Mouse (Mus musculus) large intestine, adult 2 months (tissue): ENCODE data around the gene Efcab6. TPM values are rescaled to one million over a fixed set of nuclear protein-coding genes. Genes with fewer than 3 reads are reported as not detected.
"Not testable (repeated sequence)": the region's sequence is repeated elsewhere in the genome, so short reads cannot be mapped to it uniquely, and the experiment has no call there.

Experiments used
- DNase-seq: peaks from one replicate; pipeline ENCODE4 v3.0.0-alpha.2; 2012; ENCODE audit warnings: low read depth, low spot score
- whole genome bisulfite sequencing: fragments of 180-500 bp; shearing (Covaris S2); methylation state at CpG from one replicate; pipeline ENCODE4 v1.1.7; 2018; 5-methylcytosine and 5-hydroxymethylcytosine counted together
- polyA plus RNA-seq: library from polyadenylated mRNA; depleted of rRNA; stranded (reverse); fragments of >200 nt; gene quantifications from 2 replicates; pipeline ENCODE4 v1.2.3, GENCODE M21; 2012; rRNA removed

Gene Efcab6
- polyA plus RNA-seq = not detected in 2 replicates

GRCm38 (mm10) chr15:84065140-84065539, at the start of gene Efcab6:
Efcab6 (minus strand) TSS chr15:84065379.
- DNase-seq = no peak
- 6% methylated on average over 29 of the region's 29 CpGs for WGBS

- 59% methylated on average over 6 of the region's 6 CpGs for WGBS
- no peak for DNase-seq
Measured at GRCm38 (mm10) chr15:84113873-84114272, 48.7 kb upstream of the Efcab6 start.

- DNase-seq = no peak
- 7% methylated on average over 13 of the region's 13 CpGs for WGBS
Measured at GRCm38 (mm10) chr15:84108899-84109298, 43.7 kb upstream of the Efcab6 start.

GRCm38 (mm10) chr15:84105924-84106500, 40.8 kb upstream of the Efcab6 start:
- WGBS = 7% methylated on average over 12 of the region's 12 CpGs
- no peak for DNase-seq

GRCm38 (mm10) chr15:84105105-84105923, 40.1 kb upstream of the Efcab6 start, which contains the start of gene Sult4a1:
Sult4a1 (minus strand) TSS chr15:84105754.
- no peak for DNase-seq
- 3% methylated on average over 77 of the region's 77 CpGs for WGBS

GRCm38 (mm10) chr15:84104626-84105025, 39.4 kb upstream of the Efcab6 start:
- WGBS = 70% methylated on average over 7 of the region's 7 CpGs
- no peak for DNase-seq

GRCm38 (mm10) chr15:84097536-84097935, 32.4 kb upstream of the Efcab6 start:
- DNase-seq = not testable (repeated sequence)
- 79% methylated on average over 15 of the region's 15 CpGs for WGBS

- no peak for DNase-seq
- 79% methylated on average over 8 of the region's 8 CpGs for WGBS
Measured at GRCm38 (mm10) chr15:84096051-84096450, 30.9 kb upstream of the Efcab6 start.

GRCm38 (mm10) chr15:84094921-84095320, 29.7 kb upstream of the Efcab6 start:
- DNase-seq = no peak
- WGBS = 49% methylated on average over 7 of the region's 7 CpGs

- WGBS = 32% methylated on average over 9 of the region's 9 CpGs
- no peak for DNase-seq
Measured at GRCm38 (mm10) chr15:84086775-84087174, 21.6 kb upstream of the Efcab6 start.

GRCm38 (mm10) chr15:84086364-84086763, 21.2 kb upstream of the Efcab6 start:
- DNase-seq = no peak
- WGBS = 27% methylated on average over 12 of the region's 12 CpGs

- no peak for DNase-seq
- 48% methylated on average over 7 of the region's 7 CpGs for WGBS
Measured at GRCm38 (mm10) chr15:84080069-84080468, 14.9 kb upstream of the Efcab6 start.

- no peak for DNase-seq
- 92% methylated on average over 2 of the region's 2 CpGs for WGBS
Measured at GRCm38 (mm10) chr15:84079519-84079918, 14.3 kb upstream of the Efcab6 start.

- no peak for DNase-seq
- 68% methylated on average over 13 of the region's 13 CpGs for WGBS
Measured at GRCm38 (mm10) chr15:84078667-84079066, 13.5 kb upstream of the Efcab6 start.

- 60% methylated on average over 17 of the region's 17 CpGs for WGBS
- no peak for DNase-seq
Measured at GRCm38 (mm10) chr15:84077151-84077550, 12.0 kb upstream of the Efcab6 start.

- no peak for DNase-seq
- WGBS = 19% methylated on average over 17 of the region's 17 CpGs
Measured at GRCm38 (mm10) chr15:84074705-84075185, 9.6 kb upstream of the Efcab6 start.

- no peak for DNase-seq
- WGBS = 7% methylated on average over 15 of the region's 15 CpGs
Measured at GRCm38 (mm10) chr15:84073911-84074704, 8.9 kb upstream of the Efcab6 start.

GRCm38 (mm10) chr15:84073058-84073457, 7.9 kb upstream of the Efcab6 start:
- no peak for DNase-seq
- 30% methylated on average over 8 of the region's 8 CpGs for WGBS

- no peak for DNase-seq
- WGBS = 30% methylated on average over 7 of the region's 7 CpGs
Measured at GRCm38 (mm10) chr15:84072226-84072625, 7.0 kb upstream of the Efcab6 start.

- no peak for DNase-seq
- WGBS = 3% methylated on average over 13 of the region's 13 CpGs
Measured at GRCm38 (mm10) chr15:84070116-84070676, 5.0 kb upstream of the Efcab6 start.
